Mouse (Mus musculus): ENCODE results near the gene Apip.

Apip gene

DNA sequence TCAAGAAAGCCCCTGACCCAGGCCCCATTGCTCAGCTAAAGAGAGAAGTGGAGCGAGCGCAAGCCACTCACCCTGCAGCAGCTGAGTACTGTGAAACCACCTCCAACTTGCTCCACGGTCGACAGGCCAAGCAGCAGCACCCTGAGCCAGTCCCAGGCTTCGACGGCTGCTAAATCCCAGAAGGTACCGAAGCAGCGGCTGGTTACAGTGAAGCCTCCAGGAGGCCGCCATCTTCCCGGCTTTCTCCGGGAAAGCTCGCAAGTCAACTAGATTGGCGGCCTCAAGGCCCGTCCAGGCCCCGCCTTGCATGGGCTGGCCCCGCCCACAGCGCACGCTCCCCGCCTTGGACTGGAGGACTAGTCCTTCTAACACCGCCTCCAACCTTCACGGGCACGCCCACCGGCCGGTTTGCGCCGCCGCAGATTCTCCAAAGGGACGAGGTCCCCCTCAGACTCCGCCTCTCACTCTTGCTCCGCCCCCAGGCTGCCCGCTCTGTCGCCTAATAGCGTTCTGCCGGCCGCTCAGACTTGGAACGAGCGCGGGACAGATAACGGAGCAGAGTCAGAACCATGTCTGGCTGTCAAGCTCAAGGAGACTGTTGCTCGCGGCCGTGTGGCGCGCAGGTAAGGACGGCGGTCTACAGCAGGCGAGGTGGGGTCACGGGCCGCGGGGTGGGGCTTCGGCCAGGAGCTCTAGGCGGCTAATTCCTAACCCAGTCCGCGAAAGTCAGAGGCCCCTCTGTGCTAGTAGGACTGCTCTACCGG is at the start of gene Apip, which contains the start of gene Pdhx:
Apip (plus strand) TSS at position 457 of the 764 bp plus-strand sequence.
Pdhx (minus strand) TSS at position 295 of the 764 bp plus-strand sequence.
- DNase-seq: peak; percentile 100

DNA sequence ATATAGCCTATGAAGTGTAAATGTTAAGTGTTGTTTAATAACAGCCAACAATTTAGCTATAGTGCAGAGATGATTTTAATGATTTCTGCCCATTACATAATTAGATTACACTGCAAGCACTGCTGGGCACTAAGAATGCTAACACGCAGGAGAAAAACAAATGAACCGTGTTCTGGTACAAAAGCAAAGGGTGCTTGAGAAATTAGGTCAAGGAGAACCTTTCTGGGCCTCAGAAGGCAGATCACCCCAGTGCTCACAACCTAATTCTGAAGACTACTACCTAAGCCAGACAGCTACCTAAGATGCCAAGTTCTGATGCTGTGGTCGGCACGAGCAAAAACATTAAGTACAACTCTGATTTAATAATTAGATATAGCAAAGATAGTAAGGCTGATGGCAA is 35.6 kb upstream of the Apip start:
- no peak for DNase-seq

DNA sequence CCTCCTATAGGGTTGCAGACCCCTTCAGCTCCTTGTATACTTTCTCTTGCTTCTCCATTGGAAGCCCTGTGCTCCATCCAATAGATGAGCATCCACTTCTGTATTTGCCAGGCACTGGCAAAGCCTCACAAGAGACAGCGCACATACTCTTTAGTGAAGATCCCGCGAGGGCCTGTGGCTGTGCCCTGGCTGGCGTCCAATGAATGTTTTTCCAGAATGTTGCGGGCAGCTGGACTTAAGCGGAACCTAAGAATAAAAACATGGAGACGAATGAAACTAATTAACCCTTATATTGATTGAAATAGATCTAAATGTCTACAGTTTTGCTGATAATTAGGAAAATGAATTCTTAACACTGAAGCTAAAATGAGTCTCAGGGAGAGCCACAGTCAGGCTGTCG is 32.6 kb upstream of the Apip start:
- DNase-seq: peak; percentile 41

DNA sequence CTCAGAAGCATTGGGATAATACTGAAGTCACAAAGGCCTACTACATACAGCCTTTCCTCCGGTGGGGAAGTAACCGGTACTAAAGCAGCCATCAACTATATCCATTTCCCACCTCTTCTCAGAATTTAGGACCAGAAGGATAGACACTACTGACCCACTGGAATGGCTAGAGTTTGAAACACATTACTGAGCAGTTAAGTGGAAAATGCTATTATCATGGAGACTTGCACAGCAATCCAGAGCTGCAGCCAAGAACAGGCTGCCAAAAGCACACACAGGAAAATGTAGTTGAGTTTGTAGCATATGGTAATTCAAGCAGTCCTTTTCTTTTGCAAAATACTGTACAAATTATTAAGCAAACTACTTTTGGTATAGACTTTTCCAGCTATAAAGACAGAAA is 28.2 kb upstream of the Apip start:
- DNase-seq: no peak

DNA sequence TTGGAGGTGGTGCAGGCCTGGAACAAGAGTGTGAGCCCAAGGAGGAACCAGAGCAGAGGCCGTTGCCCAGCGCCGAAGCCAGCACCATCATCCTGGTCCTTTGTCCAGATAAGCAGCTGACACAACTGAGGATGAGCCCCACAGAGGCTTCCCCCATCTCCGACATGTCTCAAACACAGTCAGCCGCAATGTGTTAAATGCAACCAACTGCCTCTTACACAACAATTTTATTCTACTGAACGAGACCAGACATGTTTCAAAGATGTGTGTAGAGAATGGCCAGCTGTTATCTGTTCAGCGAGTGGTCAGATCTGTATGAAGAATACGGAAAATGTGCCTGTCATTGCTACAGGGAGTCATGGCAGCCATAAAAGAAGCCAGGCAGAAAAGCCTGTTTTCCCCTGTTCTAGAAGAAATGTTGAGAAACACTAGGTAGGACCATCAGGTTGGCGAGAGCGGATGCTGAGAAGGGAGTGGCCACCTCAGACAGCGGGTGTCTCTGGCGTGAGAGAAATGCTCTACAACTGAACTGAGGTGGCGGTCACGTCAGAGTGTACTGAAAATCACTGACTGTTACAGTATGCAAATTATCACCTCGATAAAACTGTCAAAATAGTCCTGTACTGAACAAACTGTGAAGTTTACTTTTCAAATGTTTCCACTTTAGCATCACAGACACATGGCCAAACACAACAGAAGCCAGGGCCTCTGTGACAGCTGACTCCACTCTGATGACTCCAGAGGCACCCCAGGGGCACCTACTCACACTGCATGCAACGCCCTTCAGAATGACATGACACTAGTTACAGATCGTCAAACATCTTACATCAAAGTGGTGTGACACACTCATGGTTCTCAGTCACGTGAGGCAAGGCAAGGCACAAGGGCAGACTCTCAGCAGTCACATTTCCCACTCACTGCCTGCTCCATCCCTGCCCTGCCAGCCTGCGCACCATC is 21.3 kb upstream of the Apip start:
- DNase-seq: no peak

DNA sequence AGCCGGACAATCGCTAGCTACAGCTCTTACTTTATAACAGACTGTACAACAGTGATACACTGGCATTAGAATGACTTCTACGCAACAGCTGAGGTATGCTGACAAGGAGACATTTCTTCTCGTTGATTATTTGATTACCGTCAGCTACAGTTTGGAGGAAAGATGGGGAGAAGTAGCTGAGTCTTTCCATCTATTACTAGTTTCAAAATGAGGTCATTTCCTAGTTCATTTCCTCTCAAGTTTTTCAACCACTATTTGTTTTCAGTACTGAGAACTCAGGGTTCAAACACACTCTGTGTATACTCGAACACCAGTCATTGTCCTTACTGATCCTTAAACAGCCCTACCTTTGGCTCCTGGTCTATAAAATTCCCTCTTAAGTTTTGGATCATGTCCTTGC is 17.7 kb upstream of the Apip start:
- DNase-seq: no peak

DNA sequence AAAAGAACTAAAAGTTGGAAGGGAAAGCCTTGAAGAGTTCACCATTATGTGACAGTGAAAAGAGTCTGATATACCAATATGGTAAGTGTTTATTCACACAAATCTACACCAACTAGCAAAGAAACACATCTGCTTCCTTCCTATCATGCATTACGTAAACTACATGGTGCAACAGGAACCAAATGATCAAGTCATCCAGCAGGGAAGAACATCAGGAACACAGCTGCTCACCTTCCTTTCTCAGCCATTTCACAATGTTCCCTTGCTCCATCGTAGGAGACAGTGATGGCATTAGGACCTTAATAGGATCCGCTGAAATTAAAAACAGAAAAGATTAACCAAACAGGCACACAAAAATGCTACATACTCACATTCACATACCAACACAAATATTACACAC is 15.2 kb upstream of the Apip start:
- no peak for DNase-seq

DNA sequence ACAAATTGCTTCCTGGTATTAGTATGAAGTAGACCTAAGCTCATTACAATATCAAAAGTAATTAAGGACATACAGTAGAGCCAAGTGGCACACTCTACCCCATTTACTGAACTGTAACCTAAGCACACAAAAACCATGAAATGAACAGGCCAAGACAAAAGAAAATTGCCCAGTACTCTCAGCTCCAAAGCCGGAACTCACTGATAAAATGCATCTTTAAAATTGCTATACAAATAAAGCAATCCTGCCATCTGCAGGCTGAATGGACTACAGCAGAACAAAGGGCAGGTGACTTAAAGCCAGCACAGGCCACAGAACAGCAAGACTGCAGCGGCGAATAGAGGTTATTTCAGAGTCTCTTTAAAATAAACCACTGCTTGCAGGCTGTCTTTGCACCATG is 10.6 kb upstream of the Apip start:
- peak; percentile 66 for DNase-seq

DNA sequence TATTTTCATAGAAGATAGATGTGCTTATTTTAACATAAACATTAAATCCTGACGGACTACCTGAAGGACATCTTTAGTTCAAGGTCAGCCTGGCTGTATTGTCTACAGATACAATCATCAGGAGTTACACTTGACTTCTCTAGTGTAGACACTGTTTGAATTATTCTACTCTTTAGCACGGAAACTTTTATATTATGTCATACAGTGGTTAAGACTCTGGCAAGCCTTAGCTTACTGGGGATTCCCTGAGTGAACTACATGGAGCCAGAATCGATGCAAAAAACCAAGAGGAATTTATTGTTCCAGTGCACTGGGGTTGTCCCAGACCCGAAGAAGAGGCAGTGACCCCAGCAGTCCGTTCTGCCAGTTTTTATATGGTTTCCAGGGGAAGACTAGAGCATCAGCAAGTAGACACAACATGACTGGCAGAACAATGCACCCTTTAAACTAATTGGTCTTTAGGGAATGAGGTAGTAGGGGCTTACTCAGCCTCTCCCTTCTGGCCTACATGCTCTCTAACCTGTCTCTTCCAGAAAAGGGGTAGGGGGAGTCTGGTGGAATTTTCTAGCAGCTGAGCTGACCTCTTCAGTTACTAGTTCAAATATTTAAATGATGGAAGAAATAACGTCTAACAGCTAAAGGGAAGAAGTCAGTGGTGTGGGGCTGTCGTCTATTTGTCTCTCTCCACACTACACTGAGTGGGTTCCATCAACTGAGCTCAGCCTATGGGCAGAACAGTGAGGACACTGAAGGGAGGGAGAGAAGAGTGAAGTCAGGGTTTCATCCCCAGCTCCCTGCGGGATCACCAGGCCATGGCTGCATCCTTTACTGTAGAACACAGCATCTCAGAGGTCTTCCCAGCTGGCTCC is 6.6 kb upstream of the Apip start:
- no peak for DNase-seq

DNA sequence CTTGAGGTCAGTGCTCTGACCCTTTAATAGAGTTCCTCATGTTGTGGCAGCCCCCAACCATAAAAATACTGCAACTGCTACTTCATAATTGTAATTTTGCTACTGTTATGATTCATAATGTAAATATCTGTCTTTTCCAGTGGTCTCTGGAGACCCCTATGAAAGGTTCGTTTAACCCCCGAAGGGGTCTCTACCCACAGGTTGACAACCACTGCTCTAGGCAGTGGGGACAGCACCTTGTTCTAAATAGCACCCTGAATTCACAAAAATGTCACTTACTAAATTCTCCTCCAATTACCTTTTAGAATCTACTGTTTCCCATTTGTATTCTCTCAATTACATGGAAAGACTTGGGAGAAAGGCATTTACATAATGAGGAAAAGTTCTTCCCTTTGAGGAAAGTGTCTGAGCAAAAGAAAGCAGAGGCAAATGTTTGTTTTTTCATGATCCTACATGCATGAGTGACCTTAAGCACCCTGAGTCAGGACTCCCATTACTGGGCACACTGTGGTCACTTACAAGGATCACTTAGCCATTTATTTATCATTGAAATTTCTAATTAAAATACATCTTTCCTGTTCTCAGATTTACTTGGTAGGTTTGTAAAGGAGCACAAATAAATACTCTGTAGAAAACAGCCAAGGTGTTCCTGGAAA is 5.8 kb upstream of the Apip start:
- no peak for DNase-seq

DNA sequence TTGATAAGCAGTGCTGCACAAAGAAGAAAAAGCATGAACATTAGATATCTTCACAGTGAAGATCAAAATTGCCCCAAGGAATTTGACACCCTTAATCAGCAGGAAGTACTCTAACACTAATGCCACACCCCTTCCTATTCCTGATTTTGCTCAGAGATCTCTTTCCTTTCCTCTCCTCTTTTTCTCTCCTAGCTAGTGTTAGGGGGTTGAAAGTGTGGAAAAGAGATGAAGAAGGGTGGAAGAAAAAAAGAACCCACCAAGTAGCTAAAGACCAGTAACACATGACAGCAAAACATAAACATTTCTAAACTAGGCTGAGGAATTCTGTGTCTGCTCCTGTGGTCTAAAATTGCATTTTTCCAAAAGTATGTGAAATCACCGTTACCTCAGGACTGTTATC is 4.9 kb upstream of the Apip start:
- DNase-seq: no peak

DNA sequence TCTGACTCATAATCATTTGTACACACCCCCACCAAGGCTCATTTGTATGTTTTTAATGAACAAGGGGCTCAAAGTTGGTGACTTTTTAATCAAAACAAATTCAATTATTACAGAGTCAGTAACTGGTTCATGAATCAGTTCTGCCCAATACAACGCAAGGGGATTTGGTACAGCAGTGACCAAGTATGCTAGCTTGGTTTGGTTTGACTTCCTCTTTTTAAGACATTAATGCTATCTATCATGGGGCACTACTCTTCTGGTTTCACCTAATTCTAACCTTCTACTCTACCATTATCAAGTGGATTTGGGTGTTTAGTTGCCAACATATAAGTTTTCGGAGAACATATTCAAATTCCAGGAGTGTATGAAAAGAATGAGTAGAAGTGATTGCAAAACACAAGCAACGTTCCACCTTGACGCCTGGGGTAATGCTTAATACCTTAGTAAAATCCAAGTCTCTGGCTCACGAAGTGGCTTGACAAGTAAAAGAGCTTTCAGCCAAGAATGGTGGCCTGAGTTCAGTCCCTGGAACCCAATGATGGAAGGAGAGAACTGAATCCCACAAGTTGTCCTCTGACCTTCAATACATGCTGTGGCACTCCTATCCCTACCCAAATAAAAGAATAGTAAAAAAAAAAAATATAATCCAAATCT is 3.6 kb upstream of the Apip start:
- DNase-seq: no peak

DNA sequence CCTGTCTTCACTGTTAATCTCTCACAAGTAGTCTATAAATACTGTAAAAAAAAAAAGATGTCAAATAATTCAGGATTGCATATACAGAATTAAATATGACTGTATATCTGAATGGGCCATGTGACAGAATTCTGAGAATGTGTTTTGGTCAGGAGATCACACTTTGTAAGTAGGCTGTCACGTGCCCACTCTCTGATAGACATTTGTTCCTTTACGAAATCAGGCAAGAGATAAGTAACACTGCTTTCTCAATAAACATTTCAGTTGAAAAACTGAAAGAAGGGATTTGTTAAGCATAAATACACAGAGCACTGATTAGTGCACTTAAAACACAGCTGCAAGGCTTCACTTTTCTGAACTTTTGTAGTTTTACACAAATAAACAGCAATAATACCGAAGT is 2.9 kb upstream of the Apip start:
- no peak for DNase-seq

DNA sequence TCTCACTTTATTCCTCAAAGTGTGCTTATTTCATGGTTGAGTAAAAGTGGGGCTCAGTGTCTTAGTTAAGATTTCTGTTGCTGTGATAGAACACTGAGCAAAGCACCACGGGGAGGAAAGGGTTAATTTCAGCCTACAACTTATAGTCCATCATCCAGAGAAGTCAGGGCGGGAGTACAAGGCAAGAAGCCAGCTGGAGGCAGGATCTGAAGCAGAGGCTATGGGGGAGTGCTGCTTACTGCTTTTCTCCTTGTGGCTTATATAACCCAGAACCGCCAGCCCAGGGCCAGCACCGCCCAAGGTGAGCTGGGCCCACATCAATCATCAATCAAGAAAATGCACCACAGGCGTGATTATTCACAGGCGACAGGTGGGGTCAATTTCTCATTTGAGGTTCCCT is 7.6 kb downstream of the Apip start:
- DNase-seq: peak; percentile 12

DNA sequence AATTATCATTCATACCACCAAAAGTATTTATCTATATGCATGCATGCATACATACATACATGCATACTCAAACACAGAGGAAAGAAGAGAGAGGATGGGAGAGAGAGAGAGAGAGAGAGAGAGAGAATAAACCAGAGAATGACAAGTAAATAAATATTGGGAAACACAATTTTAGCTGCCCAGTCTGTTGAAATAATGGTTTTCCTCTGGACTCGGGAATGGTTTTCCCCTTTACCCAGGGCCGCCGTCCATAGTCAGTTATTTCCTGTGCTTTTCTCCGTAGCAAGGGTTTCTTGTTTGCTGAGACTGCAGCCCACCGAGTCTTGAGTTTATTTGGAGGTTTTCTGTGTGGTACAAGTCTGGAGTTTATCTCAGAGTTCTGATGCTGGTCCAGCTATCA is 8.2 kb downstream of the Apip start:
- DNase-seq: no peak

DNA sequence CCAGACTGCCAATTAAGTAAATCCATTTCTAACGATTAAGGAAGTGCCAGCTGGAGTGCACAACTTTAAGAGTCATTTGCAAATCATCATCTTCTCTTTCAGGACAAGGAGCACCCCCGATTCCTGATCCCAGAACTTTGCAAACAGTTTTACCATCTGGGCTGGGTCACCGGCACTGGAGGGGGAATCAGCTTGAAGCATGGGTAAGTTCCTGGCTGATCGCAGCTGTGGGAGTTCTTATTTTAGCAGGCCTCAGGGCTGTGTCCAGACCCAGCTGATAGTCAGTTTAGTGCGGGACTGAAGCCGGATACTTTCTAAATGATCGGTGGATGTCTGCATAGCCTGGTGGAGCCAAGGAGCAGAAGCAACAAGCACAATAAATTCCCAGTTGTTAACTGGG is 9.4 kb downstream of the Apip start:
- DNase-seq: no peak

DNA sequence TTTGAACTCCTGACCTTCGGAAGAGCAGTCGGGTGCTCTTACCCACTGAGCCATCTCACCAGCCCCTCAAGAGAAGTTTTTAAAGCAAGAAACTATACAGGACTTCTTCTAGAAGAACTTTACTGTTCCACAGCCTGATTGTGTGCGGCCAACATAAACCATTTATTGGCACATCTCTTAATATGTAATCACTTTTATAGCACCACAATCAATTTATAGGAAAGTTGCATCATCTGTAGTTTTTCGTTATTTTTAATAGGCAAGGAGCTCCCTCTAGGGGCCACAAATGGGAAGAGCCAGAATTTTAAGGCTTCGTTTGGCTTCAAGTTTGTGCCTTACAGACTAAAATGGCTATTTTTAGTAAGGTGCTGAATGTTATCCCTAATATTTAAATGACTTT is 11.0 kb downstream of the Apip start:
- peak; percentile 19 for DNase-seq

DNA sequence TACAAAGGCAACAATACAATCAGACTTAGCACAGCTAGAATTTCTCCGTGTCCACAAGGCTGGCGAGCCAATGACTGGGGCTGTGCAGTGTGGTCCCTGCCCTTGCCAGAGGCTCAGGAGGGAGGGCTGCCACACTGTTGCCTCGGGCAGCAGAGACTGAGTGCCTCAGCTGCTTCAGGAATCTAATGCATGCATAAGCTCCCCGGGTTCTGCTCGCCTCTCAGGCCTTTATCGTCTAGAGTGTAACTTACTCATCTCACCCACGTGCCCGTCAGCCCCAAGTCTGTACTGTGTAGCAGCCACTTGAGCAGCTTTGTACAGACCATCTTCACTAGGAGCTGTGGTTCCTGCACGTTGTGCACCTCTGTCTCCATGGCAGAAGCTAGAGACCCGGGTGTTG is 12.2 kb downstream of the Apip start:
- no peak for DNase-seq

DNA sequence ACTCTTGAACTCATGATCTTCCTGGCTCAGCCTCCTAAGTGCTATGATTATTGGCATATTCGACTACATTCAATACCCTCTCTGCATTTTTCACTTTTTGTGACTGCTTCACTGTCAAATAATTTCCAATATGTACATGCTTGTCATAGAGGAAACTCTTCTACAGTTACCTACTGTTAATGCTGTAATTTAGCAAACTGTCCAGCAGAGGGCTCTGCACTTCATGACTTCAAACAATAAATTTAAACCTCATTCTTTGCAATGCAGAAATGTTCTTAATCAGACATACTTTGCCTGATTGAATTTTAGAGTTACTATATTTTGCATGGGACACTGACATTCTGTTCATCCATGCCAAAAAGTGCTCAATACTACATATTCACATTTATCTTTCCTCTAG is 13.0 kb downstream of the Apip start:
- peak; percentile 32 for DNase-seq

DNA sequence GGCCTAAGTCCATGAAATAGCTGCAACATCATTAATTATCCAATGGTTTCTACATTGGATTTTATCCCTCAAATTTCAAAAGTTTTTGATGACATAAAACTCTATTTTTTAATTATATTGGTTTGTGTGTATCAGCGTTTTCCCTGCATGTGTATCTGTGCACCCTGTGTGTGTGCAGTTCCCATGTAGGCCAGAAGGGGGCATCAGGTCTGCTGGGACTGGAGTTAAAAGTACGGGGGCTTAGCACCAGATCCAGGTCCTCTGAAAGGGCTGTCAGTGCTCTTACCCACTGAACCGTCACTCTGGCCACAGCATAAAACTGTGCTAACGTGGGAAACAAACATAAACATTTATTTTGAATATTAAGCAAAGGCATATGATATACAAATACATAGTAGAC is 14.6 kb downstream of the Apip start:
- DNase-seq: no peak

DNA sequence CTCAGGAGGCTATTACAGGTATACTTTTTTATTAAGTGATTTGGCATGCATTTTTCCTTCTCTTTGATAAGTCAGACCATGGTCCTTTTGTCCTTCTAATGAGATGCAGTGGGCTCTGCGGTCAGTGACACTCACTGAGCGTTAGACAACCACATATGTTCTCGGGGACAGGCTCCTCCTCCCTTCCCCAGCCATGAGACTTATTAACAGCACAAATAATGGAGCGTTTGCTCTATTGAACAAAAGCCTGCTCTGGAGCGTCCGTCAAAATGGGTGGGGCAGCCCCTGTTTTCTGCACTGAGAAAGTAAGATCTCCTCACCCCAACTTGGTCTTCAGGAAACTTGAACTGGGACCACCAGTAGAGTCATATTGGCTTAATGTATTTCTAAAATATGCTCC is 16.0 kb downstream of the Apip start:
- no peak for DNase-seq

DNA sequence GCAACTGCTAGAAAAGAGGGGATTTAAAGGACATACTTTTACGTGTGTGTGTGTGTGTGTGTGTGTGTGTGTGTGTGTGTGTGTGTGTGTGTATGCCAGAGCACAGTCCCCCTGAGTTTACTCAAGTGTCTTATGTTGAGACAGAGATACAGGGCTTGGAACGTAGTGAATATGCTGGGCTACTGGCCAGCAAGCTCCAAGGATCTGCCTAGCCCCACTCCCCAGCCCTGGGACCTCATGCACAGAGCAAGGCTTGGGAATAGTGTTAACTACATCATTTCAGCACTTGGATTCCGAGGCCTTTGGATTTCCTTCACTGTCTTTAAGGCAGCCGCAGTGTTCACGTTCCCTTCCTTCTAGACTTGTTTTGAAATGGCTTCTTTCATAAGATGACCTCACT is 29.1 kb downstream of the Apip start:
- no peak for DNase-seq

All from kidney, postnatal 10 days (tissue).